Mouse (Mus musculus): Measurements from ENCODE around the gene Palld. TPM values are rescaled to one million over a fixed set of nuclear protein-coding genes. Genes with fewer than 3 reads are reported as not detected.

Palld gene
- total RNA-seq, 2 experiments from 2014 or later = 40.5 to 41.4 TPM

DNA sequence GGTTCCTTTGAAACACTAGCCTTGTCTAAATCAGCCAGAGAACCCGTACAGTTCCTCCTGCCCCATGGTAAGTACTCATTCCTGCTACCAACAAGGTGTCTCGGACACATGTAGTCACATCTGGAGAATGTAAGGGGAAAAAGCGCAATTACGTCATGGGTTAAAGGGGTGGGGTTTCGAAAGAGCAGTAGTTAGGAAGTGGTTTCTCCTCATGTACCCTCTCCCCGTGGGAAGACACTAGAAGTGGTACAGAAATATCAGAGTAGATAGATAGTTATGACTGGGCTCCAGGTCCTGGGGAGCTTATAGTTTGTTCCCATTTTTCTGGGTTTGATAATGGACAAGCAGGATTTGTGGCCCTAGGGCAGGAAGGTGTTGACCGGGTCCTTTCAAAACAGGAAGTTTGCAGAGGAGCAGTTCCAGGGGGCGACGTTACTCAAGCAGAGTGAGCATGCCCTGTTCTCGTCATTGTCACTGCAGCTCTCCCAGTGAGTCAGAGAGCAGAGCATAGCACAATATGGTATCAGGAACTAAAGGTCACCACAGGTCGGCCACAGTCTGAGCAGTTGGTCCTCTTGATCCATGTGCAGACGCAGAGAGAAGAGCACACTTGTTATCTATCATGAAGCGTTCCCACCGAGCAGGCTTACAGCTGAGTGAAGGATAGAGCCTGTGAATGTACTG is 384.8 kb downstream of the Palld start:
- DNase-seq (ENCODE audit: low spot score in 2 of 2) = no peak

DNA sequence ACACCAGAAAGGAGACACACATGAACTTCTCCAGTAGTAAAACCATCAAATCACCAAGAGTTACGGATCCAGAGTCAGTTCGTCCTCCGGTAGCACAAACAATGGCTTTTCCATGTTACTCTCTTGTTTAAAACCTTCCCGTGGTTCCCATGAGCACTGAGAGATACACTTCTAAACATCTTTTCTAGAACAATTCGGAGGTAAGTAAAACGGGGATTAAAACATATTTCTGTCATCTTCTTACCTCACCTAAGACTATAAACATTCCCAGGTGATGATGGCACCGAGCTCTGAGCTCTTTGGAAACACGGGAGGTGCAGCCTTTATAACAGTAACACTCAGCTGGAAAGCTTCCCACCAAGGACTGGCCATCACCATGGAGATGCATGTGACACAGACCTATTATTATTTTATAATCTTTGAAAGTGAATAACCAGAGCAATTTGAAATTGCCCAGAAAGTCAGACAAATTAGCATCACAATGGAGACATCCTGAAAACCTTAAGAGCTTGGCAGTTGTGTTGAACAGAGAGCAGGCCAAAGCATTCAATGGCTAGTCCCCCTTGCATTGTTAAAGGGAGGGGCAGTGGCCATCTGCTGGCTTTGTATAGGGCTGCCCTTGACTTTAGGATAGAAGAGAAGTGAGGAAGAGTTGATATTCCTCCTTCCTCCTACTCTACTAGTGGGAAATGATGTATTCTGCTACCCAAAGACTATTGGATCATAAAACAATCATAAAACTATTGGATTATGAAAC is 385.6 kb downstream of the Palld start:
- DNase-seq (ENCODE audit: low spot score in 2 of 2) = no peak

GRCm38 (mm10) chr8:61515931-61516744 is 386.4 kb downstream of the Palld start:
- peak; percentile 28 to 54 for DNase-seq (ENCODE audit: low spot score in 2 of 2)

GRCm38 (mm10) chr8:61515110-61515930 is 387.2 kb downstream of the Palld start:
- no peak for DNase-seq (ENCODE audit: low spot score in 2 of 2)

- no peak for DNase-seq (ENCODE audit: low spot score in 2 of 2)
Measured at GRCm38 (mm10) chr8:61502277-61502676, 400.2 kb downstream of the Palld start.

DNA sequence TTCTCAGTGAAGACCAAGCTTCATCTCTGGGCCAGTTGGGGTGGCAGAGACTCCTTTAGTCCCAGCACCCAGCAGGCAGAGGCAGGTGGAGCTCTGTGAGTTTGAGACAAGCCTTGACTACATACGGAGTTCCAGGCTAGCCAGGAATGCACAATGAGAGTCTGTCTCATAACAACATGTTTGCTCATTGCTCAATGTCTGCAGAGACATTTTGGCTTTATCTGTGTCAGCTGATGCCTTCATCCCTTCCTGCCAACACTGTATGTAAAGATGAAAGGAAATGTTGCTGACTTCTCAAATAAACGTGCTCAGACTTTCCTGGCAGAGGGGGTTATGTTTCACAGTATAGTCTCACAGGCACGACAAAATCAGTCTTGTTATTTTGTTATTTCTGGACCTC is 401.6 kb downstream of the Palld start:
- no peak for DNase-seq (ENCODE audit: low spot score in 2 of 2)

GRCm38 (mm10) chr8:61499035-61499434 is 403.5 kb downstream of the Palld start:
- no peak for DNase-seq (ENCODE audit: low spot score in 2 of 2)

- DNase-seq (ENCODE audit: low spot score in 2 of 2) = no peak
Measured at GRCm38 (mm10) chr8:61497110-61497509, 405.4 kb downstream of the Palld start.

GRCm38 (mm10) chr8:61488631-61489030 is 413.9 kb downstream of the Palld start:
- no peak for DNase-seq (ENCODE audit: low spot score in 2 of 2)

GRCm38 (mm10) chr8:61487597-61488156 is 414.8 kb downstream of the Palld start, which contains the start of gene Cbr4:
Cbr4 (plus strand) TSS chr8:61487734.
- DNase-seq (ENCODE audit: low spot score in 2 of 2) = peak; percentile 44 to 69

DNA sequence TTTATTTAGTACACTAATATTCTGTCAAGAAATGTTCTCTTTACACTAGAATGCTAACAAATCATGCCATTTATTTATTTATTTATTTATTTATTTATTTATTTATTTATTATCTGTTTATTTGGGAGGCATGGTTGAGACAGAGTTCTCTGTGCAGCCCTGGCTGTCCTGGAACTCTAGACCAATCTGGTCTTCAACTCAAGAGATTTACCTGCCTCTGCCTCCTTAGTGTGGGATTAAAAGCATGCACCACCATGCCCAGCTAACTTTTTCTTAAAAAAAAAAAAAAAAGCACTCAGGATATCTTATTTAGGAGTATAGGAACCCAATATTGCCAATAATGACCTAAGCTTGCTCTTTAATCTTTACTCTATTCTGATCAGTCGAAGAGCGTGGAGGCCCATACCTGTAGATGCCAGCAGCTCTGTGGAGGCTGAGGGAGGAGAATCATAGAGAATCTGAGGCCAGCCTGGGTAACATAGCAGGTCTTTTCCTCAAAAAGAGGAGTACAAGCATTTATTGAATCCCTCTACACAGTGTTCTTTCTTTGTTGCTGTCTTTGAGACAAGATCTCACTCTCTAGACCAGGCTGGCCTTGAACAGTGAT is 415.5 kb downstream of the Palld start:
- DNase-seq (ENCODE audit: low spot score in 2 of 2) = no peak

- no peak for DNase-seq (ENCODE audit: low spot score in 2 of 2)
Measured at GRCm38 (mm10) chr8:61480260-61480967, 422.1 kb downstream of the Palld start.

GRCm38 (mm10) chr8:61479506-61480214 is 422.8 kb downstream of the Palld start:
- peak in 1 of 2 experiments; percentile 15 for DNase-seq (ENCODE audit: low spot score in 2 of 2)

- no peak for DNase-seq (ENCODE audit: low spot score in 2 of 2)
Measured at GRCm38 (mm10) chr8:61478793-61479192, 423.7 kb downstream of the Palld start.

- DNase-seq (ENCODE audit: low spot score in 2 of 2) = no peak
Measured at GRCm38 (mm10) chr8:61478150-61478549, 424.3 kb downstream of the Palld start.

- DNase-seq (ENCODE audit: low spot score in 2 of 2) = no peak
Measured at GRCm38 (mm10) chr8:61476160-61476559, 426.3 kb downstream of the Palld start.

DNA sequence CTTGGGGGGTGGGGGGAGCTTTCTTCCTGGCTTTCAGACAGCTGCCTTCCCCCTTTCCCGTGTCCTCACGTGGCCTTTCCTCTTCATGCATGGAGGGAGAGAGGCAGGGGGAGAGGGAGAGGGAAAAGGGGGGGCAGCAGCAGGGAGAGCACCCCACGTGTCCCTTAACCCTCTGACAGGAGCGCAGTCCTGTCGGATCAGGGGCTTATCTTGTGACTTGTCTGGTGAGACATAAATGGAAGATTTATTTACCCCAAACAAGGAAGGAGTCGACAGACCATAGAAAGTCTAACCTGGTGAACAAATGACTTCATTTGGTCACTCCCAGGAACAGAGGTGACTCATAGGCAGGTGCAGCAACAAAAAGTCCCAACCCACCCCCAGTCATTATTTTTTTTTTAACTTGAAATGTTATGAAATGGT is 427.2 kb downstream of the Palld start:
- DNase-seq (ENCODE audit: low spot score in 2 of 2) = no peak

DNA sequence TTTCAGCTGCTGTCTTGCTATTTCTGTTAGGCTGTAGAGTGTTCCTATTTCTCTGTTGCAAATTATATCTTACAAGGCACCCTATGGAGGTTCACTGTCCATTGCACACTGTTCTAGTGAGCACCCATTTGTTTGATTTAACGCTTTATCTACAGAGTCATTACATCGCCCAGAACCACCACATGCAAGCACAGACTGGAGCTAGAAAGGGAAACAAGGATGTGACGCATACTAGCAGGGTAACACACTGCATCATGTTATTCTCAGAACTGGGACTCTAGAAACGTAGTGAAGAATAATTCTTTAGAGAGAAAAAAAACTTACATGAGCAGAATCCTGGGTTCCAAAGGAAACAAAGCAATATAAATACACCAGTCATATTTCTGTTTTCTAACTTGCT is 432.3 kb downstream of the Palld start:
- no peak for DNase-seq (ENCODE audit: low spot score in 2 of 2)

GRCm38 (mm10) chr8:61467553-61467815 is 435.0 kb downstream of the Palld start:
- DNase-seq (ENCODE audit: low spot score in 2 of 2) = no peak

All from adrenal gland, postnatal 4 days (tissue).